Mouse (Mus musculus) right cerebral cortex, postnatal 36 days (tissue): ENCODE measurements around the gene Tjp2.
"Not testable (repeated sequence)": the region's sequence is repeated elsewhere in the genome, so short reads cannot be mapped to it uniquely, and the experiment has no call there.

Source experiments
- DNase-seq, 2 experiments: peaks; one replicate each; pipeline ENCODE4 v3.0.0; 2022; ENCODE audit warnings: low spot score in 2 of 2, mixed read lengths in 1 of 2

Gene Tjp2

DNA sequence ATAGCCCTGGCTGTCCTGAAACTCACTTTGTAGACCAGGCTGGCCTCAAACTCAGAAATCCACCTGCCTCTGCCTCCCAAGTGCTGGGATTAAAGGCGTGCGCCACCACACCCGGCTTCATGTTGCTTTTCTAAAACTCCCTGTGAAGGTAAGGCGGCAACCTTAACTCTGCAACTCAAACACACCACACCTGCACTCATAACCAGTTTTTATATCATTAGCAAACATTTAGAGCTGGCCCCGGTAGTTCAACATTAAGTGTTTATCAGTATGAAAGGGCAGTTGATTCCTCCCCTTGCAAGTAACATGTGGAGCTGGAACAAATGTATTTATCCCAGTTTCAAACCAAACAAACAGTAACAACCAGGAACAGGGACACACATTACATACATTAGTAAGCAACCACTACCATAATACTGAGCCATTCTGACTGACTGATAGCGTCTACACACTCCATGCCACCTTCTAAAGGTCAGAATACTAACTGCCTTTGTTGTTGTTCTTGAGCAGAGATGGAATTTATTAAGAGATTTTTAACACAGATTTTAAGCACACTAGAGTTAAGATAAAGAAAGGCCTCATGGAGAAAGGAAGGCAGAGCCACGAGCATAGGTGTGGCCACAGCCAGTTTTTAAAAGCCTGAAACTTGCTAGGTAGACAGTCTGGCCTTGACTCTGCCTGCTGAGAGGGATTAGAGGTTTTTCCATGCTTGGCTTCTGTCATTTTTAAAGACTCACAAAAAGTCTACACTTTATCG is 101.1 kb downstream of the Tjp2 start:
- DNase-seq: no peak

DNA sequence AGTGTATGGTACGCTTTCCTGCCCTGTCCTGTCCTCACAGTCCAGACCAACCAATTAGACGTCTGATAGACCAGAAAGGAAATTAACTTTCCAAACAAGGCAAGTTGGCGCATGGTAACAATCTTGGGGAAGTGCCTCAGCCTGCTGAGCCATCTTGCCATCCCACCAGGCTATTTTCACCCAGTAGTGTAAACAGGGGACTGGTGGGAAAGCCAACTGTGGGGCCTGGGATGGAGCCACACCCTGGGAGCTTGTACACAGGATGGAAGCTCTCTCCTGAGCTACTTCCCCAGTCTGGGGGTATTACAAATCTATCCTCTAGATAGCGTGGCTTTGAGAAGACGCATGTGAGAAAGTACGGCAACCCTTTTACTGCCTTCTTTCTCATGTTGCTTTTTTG is 101.7 kb downstream of the Tjp2 start:
- no peak for DNase-seq

GRCm38 (mm10) chr19:24122647-24123046 is 102.2 kb downstream of the Tjp2 start:
- DNase-seq: no peak

GRCm38 (mm10) chr19:24120811-24121210 is 104.0 kb downstream of the Tjp2 start:
- no peak for DNase-seq

GRCm38 (mm10) chr19:24118775-24119174 is 106.1 kb downstream of the Tjp2 start:
- DNase-seq: no peak

- DNase-seq: no peak
Observed at GRCm38 (mm10) chr19:24111581-24111980, 113.2 kb downstream of the Tjp2 start.

DNA sequence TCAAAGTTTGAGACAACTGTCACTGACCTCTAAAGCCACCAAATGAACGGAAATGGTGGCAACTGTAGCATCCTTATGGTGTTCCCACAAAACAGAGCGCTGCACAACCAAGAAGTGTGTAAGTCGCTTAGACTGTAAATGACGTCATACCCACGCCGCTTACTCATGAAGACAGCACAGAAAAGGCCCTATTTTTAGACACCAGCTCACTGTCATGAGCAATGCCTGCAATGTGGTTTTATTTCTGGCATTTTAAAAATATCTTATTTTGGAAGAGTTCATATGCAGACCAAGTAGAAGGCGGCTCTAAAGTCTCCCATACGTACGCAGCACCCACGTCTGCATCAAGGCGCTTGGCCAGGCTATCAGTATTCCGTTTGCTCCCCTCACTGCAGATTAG is 117.1 kb downstream of the Tjp2 start:
- peak in 1 of 2 experiments; percentile 55 for DNase-seq

DNA sequence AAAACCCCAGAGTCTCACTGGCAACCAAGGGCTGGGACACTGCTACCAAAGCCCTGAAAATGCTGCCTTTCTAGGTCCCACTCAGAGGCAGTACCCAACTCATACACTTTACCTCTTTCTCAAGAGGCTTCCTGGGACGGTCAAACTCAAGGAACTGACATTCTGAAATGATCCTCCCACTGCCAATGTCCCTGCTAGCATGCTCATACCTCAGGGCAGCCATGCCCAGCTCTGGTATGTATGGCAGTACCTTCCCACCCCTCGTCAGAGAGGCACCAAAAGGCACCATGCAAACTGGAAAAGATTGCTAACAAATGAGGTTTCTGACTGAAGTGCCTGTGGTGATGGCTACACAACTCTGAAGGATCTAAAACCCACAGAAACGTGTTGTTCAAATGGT is 121.0 kb downstream of the Tjp2 start:
- DNase-seq: no peak

DNA sequence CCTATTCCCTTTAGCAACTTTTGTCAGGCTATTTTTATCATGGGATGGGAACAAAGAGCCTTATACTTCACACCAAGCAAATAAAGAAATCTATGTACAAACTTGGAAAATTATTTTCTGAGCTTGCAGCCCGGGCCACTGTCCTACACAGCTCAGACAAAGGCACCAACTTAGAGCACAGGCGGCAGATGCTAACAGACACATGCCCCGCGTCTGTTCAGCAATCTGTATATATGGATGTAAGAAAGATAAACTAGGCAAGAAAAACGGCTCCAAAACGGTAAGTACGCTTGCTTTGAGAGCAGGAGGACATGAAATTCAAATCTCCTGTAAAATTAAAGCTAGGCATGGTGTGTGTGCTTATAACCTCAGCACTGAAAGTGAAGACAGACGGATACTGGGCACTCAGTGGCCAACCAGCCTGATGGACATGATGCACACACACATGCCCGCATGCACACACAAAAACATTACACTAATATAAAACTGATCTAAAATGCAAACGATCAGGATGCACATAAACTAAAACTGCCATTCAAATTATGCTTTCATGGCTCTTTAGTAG is 122.2 kb downstream of the Tjp2 start:
- no peak for DNase-seq

GRCm38 (mm10) chr19:24101183-24101582 is 123.6 kb downstream of the Tjp2 start:
- DNase-seq: no peak

- DNase-seq: no peak
Observed at GRCm38 (mm10) chr19:24098691-24099090, 126.1 kb downstream of the Tjp2 start.

GRCm38 (mm10) chr19:24097666-24098455 is 127.0 kb downstream of the Tjp2 start:
- DNase-seq: no peak

DNA sequence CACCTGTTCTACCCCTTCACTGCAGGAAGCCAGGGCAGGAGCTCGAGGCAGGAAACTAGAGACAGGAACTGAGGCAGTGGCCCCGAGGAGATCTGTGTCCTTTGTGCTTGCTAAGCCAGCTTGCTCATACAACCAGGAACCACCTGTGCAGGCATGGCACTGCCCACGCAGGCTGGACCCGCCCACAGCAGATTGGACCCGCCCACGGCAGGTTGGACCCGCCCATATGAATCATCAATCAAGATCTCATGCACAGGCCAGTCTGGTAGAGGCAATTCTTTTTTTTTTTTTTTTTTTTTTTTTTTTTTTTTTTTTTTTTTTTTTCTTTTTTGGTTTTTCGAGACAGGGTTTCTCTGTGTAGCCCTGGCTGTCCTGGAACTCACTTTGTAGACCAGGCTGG is 132.8 kb downstream of the Tjp2 start:
- not testable (repeated sequence) for DNase-seq

- DNase-seq: no peak
Observed at GRCm38 (mm10) chr19:24090366-24090765, 134.5 kb downstream of the Tjp2 start.

DNA sequence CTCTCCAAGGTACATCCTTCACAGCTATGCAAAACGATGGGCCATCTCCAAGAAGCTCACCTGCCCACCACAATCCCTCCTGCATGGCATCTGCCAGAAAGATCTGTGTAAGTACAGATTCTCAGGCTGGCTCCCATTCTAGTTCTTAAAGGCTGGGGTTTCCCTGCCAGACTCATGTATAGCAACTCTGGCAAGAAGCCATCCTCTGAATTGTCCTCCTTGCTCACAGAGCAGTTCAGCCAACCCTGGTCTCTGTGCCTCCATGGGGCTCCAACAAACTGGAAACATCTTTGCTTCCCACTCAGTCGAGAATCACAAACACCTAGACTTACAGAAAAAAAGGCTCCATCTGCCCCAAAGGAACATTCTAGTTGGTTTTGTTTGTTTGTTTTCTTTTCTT is 139.5 kb downstream of the Tjp2 start:
- DNase-seq: no peak

GRCm38 (mm10) chr19:24080417-24081080 is 144.3 kb downstream of the Tjp2 start:
- no peak for DNase-seq

DNA sequence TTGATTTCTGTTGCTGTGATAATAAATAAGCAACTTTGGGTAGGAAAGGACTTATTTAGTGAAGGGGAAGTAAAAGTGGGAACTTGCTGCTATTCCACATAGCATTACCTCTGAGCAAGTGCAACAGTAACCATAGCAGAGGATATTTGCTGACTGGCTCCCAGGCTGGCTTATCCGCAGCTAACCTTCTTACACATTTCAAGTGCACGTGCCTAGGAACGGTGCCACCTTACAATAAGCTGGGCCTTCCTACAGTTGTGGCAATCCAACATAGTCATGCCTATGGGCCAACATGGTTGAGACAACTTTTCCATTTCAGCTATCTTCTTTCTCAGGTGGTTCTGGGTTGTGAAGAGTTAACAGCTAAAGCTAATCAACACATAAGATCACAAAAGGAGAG is 147.2 kb downstream of the Tjp2 start:
- no peak for DNase-seq

- DNase-seq: no peak
Observed at GRCm38 (mm10) chr19:24076536-24076935, 148.3 kb downstream of the Tjp2 start.

GRCm38 (mm10) chr19:24075927-24076326 is 148.9 kb downstream of the Tjp2 start:
- DNase-seq: no peak

GRCm38 (mm10) chr19:24073155-24073554 is 151.7 kb downstream of the Tjp2 start:
- DNase-seq: no peak

- DNase-seq: no peak
Observed at GRCm38 (mm10) chr19:24064348-24064895, 160.4 kb downstream of the Tjp2 start.

DNA sequence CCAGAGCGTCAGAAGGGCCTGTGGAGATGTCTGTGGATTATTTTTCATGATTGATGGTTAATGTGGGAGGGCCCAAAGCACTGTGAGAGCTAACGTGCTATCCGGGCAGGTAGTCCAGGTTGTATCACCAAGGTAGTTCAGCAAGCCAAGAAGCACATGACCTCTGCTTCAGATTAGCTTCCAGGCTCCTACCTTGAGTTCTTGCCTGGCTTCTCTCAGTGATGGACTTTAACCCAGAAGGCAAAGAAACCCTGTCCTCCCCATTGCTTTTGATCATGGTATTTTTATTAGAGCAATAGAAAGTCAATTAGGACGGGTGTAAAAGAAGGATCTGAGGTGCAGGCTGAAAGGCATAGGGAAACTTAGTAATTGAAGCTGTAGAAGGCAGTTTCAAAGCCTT is 161.2 kb downstream of the Tjp2 start:
- DNase-seq: no peak
